Mouse (Mus musculus): ENCODE results near the gene Megf6.

Megf6 gene

DNA sequence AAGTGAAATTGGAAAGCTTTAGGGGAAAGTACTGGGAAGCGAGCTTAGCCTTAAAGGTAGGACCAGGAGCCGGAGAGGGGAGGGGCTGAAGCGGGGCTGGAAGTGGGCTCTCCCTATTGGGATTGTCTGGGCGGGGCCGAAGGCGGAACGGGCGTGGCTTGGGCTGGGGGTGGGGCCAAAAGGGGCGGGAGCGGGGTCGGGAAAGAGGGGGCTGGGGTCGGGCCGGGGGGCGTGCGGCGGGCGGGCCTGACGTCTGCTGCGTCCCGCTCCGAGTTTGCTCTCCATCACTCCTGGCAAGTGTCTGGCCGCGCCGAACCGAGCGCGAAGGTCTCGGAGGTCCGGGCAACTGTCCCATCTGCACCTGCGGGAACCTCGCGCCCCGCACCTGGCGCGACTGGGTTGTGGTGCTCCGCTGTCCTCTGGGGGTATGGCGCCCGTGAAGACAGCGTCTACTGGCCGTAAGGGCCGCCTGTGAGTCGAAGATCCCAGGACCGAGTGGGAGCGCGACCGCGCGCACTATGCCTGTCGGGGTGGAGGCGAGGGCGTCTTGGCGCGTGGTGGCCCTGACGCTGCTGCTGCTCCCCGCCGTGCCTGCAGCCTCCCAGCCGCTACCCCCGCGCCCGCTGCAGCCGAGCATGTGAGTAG, at the start of gene Megf6:
Gene Megf6, plus strand, starts transcription at position 225 of the 645 bp plus-strand sequence.
- no peak for DNase-seq

DNA sequence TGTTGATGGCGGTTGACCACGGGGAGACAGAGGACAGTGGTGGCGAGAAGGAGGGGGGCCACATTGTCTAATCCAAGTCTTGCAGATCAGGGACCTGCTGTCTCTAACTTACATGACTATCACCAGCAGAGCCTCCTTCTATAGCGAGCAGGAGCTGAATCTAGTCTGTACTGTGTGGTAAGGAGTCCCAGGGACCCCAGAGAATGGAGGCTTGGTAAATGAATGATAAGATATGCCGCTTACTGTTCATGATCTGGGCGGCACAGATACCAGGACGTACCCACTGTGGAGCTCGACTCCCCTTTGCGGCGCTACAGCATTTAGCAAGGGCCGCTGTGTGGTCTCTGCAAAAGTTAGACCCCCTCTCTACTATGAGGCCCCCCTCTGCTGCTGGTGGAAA, 48.7 kb upstream of the Megf6 start:
- DNase-seq: no peak

DNA sequence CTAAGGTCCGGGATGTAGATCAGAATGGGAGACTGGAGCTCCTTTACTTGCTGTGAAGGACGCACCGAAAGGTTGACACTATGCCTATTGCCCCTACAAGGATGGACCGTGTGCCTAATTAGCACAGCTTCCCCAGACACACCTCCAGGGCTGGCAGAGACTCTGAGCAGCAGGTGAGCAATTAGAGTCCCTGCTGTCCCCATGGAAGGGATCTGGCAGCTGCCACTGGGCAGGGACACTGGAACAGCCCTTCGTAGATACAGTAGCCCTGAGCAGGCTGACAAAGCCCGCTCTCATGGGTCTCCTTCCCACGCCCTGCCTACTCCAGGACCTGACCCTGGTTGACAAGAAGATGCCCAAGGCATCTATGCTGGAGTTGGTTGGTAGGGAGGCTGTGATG, 48.2 kb upstream of the Megf6 start:
- no peak for DNase-seq

DNA sequence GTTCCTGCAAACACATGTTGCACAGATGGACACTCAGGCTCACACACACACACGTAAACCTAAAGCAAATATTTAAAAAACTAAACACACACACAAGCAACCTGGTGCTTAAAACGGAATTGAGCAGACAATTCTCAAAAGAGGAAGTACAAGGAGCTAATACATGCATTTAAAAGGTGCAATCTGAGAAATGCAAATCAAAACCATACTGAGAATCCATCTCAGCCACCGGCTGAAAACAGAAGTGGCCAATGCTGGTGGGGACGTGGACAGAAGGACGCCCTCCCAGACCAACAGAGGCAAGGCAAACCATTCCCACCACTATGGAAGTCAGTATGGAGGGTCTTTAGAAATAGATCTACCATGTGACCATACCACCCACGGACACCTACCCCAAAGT, 47.0 kb upstream of the Megf6 start:
- DNase-seq: no peak

DNA sequence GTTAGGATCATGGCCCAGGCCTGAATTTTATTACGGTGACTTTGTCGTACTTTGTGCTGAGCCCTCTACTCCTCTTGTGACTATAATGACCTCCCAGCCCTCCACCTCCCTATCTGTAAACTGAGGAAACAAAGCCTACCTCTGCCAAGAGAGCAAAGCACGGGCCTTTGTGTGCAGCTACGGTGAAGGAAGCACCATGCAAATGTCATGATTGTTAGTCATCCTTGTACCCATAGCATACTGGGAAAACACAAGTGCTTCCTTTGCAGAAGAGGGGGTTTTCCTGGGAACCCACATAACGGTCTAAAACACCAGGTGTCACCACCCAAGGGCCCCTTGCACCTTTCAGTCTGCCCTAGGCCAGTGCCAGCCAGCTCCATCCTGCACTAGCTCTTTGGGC, 45.3 kb upstream of the Megf6 start:
- DNase-seq: no peak

DNA sequence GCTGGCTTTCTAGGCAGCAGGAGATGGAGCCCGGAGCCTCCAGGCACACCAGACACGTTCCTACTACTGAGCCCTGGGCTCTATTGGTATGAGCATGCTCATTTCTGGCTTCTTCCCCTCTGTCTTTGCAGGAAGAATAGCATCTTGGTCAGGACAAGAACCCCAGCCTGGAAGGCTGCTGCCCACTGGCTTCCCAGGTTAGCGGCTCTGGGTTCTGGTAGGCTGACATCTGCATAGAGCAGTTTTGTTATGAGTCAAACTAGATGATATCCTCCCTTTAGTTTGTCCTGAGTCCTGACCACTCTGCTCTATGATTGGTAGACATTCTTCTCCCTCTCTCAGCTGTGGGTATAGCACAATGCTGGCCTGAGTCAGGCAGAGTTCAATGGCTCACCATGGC, 43.3 kb upstream of the Megf6 start:
- DNase-seq: no peak

DNA sequence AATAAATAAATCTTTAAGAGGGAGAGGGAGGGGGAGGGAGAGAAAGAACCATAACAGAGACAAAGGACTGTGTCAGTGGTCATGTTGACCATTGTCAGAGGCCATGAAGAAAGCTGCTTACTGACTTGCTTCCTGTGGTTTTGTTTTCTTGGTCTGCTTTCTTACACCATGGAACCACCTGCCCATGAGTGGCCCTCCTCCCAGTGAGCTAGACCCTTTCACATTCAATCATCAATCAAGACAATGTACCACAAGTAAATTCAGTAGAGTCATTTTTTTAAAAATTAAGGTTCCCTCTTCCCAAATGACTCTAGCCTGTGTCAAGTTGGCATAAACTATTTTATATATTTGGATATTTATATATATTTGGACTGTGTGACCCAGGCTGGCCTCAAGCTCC, 40.6 kb upstream of the Megf6 start:
- DNase-seq: no peak

DNA sequence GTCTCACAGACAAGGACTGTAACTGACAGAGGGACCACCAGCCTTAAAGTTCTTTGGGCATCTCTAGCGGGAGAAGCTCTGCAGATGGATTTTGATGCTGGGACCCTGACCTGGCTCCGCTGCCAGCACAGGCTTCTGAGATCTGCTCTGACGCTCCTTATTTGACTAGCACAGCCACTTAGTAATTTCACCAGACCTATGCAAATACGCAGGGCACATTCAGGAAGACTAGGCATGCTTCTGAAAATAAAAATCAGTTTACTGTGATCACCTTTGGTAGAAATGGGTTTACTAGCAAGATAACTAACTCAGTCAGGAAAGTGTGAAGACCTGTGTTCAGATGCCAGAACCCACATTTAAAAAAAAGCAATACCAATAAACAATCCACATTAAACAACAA, 38.6 kb upstream of the Megf6 start:
- no peak for DNase-seq

DNA sequence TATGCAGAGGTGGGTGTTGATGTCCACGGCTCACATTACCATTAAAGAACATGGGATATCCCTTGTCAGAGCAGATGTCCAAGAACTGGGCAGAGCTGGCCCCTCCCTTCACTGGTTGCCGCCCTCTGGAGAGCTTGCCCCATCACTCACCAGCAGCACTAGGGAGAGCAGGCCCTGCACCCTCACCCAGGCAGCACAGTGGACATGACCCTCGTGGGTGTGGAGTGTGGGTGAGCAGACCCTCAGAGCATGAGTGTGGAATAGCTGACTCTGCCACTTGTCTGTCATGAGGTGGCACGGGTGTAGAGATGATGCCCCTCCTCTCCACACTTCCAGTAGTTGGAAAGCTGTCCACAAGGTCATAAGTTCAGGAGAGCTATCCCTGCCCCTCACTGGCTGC, 35.7 kb upstream of the Megf6 start:
- DNase-seq: no peak

DNA sequence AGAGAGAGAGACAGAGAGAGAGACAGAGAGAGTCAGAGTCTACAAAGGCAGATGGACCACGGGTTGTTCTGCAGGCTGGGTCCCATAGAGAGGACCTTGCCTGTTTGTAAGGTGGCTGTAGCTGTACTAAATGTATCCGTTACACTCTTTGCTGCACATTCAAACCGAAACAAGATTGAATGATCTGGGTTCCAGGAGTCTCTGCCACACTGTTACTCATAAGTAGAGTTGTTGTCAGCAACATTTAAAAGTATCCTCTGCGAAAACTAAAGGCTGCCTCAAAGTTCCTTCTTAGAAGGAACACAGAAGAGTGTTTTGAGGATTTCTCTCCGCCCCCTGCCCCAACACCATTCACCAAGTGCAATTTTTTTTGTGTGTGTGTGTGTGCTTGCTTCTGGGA, 33.4 kb upstream of the Megf6 start:
- no peak for DNase-seq

DNA sequence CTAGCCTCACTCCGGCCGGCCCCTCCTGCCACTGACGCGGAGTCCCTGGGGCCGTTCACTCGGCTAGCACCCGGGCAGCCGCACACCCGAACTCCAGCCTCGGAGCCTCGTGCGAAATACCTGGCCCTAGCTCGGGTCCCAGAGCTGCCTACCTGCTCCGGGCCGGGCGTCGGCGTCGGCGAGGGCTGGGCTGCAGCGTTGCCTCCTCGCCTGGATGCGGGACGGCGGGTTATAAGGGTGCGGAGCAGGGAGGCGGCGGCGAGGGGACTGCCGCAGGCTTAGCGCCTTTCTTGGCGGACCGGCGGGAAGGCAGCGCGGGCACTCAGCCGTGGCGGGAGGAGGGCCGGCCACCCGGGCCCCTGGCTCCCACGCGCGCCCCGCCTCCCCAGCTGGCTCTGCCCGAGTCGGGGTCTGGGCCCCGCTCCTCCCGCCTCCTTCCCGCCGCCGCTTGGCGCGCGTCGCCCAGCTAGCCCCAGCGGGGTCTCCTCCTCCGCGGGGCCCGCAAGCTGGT, 30.8 kb upstream of the Megf6 start:
- no peak for DNase-seq

DNA sequence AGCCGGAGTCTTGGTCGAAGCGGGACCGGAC, 30.5 kb upstream of the Megf6 start, which contains the start of gene Trp73:
Gene Trp73, minus strand, starts transcription at position 27 of the 31 bp plus-strand sequence.
- DNase-seq: no peak

DNA sequence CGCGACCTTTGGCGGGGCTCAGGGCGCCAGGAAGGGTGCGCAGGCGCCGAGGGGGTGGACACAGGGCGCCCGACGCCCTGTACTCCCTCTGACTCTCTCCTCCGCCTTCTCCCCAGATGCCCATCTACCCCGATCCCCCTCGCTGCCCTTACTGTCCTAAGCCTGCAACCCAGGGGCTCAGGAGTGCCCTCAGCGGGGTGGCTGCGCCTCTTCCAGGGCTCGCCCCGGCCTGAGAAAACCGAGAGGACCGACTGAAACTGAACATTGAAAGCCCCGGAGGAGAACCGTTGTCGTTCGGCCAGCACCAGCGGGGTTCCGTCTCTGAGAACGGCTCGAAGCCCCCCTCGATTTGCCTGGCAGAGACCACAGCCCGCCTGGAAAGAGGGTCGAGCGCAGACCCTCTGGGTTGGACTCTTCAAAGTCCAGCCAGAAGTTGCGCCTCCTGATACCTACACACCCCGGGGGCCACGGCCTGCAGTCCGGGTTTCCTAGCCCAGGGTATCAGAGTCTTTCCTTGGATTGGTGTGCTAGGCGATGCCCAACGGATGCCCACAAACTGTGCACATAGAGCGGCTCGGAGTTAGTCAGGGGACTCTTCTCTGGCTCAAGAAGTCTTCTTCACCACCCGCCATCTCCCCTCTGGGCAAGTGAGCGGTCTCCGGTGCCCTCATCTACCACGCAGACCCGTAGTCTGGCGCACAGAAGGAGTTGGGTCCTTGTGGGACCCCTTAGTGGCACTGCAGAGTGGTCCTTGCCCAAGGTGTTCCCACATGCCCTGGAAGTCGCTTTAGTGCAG, 30.1 kb upstream of the Megf6 start:
- no peak for DNase-seq

DNA sequence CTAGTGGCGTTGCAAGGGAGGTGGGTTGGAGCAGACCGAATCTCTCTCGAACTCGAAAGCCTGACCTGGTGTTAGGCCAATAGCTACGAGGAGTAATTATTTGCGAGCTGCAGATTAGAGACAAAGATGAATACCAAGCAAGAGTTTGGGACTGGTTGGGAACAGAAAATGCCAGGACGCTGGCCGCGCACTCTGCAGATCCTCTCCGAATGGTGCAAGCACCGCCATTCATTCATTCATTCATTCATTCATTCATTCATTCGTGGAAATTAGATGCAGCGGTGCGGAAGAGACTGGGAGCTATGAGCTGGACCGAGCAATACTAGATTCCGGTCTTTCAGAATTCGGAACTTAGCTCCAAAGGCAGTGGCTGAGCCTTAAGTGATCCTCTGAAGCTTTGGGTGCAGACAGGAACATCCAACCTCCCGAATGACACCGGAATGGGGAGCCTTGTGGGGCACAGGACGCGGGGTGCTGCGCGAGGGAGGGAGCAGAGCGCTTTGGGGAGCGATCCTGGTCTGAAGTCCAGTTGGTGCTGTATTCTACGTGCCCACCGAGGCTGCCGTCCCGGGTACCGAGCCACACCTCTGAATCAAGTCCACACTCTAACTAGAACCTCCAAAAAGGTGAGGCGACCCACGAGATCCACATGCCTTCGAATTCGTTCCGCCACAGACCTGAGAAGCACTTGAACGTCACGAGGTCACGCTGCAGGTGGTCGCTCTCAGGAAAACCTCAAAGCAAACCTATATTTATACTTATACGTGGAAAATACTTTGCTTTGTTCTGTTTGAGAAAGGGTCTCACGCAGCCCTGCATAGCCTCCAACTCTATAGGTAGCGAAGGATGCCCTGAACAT, 29.3 kb upstream of the Megf6 start:
- no peak for DNase-seq

DNA sequence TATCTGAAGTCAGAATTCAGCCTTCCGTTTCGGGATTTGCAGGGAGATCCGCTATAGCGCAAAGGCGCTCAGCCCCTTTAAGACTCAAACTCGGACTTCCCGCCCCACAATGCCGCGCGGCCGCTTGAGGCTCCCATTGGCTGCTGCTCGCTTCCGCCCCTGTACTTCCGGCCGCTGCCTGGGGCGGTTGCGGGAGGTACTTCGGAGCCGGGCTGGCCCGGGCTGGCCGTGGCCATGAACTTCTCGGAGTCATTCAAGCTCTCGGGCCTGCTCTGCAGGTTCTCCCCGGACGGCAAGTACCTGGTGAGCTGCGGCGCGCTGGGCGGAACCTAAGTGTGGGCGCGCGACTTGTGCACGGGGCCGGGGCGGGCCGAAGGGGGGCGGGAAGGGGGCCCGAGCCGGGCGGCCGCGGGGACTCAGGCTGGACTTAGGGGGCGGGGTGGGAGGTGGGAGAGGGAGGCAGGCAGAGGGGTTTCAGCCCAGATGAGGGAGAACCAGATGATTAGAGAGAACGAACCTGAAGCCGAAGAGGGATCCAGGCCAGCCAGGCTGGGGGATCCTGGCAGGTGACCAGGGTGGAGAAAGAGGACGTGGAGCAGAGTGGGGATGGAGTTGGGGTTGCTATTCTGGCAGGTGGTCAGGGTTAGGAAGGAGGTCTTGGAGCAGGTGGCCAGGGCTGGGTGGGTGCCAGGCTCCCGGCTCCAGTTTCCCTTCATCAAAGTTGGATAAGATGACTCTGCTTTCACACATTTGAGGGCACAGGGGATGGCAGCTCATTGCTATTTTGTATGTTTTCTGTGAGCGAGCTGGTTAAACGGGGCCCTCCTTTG, 28.1 kb upstream of the Megf6 start, which contains the start of gene Wrap73:
Gene Wrap73, plus strand, starts transcription at position 162 of the 830 bp plus-strand sequence.
- peak; percentile 86 for DNase-seq

DNA sequence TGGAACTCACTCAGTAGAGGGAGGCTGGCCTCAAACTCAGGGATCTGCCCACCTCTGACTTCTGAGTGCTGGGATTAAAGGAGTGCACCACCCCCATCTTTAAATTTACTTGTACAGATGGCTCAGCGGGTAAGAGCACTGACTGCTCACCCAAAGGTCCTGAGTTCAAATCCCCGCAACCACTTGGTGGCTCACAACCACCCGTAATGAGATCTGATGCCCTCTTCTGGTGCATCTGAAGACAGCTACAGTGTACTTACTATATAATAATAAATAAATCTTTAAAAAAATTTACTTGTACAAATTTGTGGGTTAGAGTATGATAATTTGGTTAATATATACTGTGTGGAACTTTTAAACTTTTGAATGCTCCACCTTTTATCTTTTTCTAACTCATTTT, 25.8 kb upstream of the Megf6 start:
- no peak for DNase-seq

DNA sequence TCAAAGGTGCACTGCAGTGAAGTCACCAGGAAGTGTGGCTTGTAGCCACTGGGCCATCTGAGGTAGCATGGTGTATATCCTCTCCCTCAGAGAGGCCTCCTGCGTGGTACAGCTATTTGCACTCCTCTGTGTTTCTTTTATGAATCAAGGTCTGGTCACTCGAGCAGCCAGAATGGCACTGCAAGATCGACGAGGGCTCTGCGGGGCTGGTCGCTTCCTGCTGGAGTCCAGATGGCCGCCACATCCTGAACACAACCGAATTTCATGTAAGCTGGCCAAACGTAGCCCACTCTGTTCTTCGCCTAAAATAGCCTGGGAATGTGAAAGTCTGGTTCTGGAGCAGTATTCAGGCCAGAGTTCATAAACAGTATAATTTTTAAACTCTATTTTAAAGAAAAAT, 24.2 kb upstream of the Megf6 start:
- peak; percentile 61 for DNase-seq

DNA sequence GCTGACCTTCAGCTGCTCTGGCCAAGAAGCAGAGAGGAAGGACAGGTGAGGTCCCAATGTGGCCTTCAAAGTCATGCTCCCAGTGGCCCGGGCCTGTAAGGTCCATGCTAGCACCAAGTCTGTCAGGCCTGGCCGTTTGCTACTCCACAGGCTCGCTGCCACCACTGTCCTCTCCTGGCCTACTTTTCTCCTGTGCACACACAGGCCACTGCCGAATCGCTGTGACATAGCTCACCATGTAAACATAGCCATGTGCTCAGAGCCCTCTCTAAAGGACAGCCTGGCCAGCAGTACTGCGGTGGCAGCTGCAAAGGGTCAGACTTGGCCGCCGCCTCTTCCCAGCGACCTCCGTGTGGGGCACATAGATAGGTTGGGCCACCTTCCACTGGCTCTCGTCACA, 16.4 kb upstream of the Megf6 start:
- DNase-seq: no peak

DNA sequence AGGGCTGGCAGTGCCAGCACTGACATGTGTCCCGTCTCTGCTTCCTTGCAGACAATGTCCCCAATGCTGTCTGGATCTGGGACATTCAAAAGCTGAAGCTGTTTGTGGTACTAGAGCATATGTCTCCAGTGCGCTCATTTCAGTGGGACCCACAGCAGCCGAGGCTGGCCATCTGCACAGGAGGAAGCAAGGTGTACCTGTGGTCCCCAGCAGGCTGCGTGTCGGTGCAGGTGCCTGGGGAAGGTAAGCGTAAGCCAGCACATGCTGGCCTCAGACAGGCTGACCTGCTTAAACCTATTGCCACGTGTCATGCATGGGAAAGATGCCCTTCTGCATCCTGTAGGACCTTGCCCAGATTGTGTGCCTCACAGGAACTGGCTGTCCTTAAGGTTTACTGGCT, 14.5 kb upstream of the Megf6 start:
- no peak for DNase-seq

DNA sequence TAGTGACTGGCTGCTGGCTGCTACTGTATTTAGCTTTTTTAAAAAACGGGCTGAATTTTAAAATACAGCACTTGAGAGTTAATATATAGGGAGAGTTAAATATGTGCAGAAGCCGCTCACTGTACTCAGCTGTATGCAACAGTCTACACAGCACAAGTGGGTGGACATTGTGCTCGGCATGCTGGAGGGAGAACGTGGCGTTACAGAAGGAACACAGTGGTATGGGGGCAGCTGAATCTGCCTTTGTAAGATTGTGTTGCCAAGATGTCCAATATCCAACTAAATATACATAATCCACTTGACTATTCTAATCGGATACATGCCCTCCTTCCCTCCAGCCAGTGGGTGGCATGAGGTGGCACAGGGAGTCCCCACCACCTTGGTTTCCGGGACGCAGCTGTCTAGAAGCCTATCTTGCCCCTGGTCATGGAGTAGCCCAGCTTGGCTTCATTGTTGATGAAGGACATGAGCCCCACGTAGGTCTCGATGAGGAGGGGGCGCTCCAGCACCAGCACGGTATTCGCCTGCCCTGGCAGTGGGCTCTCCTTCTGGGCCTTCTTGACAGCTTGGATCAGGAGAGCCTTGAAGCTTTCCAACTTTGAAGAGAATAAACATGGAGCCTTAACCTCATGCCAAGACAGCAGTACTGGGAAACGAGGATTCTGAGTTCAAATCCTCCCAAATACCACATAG, 12.4 kb upstream of the Megf6 start:
- DNase-seq: no peak

DNA sequence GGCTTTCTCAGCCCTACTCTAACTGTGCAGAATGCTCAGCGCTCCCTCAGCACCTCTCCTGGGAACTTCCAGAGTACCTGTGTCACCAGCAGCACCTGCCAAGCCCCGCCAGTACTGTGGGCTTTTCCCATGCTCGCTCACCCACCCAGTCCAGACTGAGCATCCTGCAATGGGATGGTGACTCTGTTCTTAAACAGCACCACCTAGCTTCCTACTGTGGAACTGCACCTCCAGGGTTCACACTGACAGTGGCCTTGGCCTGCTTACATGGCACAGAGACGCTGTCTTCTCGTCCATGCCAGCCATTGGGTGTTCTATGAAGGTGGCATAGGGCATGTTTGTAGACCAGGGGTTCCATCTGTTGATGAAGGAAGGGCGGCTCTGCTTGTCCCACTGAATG, 11.5 kb upstream of the Megf6 start:
- DNase-seq: peak; percentile 83

DNA sequence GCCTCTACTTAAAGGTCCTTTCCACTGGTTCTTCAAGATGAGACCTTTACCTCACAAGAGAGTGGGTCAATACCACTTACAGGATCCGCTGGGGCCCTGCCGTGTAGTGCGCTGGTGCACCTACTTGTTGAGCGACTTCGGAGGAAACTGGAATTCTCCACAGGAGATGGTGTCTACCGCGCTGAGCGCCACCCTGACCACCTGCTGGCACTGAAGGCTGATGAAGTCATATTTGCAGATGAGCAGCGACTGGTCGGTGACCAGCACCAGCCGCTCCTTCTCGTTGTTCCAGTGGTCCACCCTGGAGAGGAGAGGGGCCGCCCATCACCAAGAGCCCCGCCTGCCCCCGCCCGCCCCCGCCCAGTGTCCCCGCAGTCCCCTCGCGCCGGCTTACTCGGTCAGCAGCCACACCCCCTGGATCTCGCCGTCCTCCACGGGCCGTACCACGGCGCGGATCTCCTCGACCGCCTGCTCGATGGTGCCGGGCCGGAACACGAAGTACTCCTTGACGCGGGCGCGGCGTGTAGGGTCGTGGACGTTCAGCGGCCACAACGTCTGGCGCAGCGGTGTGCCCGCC, 10.5 kb upstream of the Megf6 start:
- DNase-seq: no peak

Measured in cerebellum, adult 11 months (tissue).